Mouse (Mus musculus): ENCODE measurements around the gene Peak1.

- no peak for TF ChIP-seq CTCF (IDR thresholded peaks at IDR 0.05; ENCODE audit: control insufficient read depth, insufficient read depth, insufficient replicate concordance, low read depth, low read length)
- no peak for TF ChIP-seq POLR2A (IDR thresholded peaks at IDR 0.05; ENCODE audit: control insufficient read depth, low read depth, low read length)
These were observed 183.3 kb downstream of the Peak1 start for GRCm38 (mm10) chr9:56234561-56234960.

All from testis, adult 2 months (tissue).